Mouse (Mus musculus) megakaryocyte progenitor cell, adult 5-6 weeks (primary cell): ENCODE data around the gene Ckmt1. TPM values are rescaled to one million over a fixed set of nuclear protein-coding genes. Genes with fewer than 3 reads are reported as not detected.

Experiments
- ATAC-seq: replicated peaks from 2 replicates; pipeline ENCODE4 v1.8.0; 2016; ENCODE audit warnings: mild to moderate bottlenecking, moderate TSS enrichment, inconsistent platforms; ENCODE audit not compliant: poor library complexity
- total RNA-seq, 2 experiments: library from RNA; stranded (forward) in 1 of 2; stranded (reverse) in 1 of 2; fragments of 157-497, 149-512 nt in 1 of 2; fragments of 200-1000 nt in 1 of 2; gene quantifications; 2 replicates each; pipeline versions ENCODE4 v1.2.3 to v1.2.4; 2015 to 2017

Ckmt1 gene
- total RNA-seq, 2 experiments from 2014 or later: not detected

GRCm38 (mm10) chr2:121408160-121408559 lies 50.6 kb downstream of the Ckmt1 start:
- ATAC-seq: peak; percentile 78

DNA sequence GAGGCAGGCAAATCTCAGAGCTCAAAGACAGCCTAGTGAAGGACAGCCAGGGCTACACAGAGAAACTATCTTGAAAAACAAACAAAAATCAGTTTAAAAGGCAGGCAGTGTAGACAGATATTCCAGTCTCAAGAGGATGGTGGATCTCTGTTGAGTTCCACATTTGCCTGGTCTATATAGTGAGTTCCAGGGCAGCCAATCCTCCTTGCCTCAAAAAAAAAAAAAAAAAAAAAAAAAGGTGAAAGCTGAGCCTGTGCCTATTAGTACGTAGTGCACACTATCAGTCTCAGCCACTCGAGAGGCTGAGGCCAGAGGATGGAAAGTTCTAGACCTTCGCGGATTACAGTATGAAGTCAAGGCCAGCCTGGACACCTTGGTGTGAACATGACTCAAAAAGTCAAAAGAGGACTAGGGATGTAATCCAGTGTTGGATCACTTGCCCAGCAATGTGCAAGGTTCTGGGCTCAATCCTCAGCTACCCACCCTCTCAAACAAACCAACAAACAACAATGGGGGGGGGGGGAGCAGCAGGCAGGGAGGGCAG lies 55.4 kb downstream of the Ckmt1 start:
- peak; percentile 26 for ATAC-seq

Other genes with a start within 250 kb of the Ckmt1 start
- not detected in 2 replicates for gene Tgm7, start 247.9 kb upstream of the Ckmt1 start, total RNA-seq (2015)
- gene Tgm7, start 247.9 kb upstream of the Ckmt1 start, total RNA-seq (2017): not detected in 2 replicates
- gene Adal, start 217.3 kb upstream of the Ckmt1 start, total RNA-seq (2015): 12.2 and 12.4 TPM in 2 replicates
- 10.6 and 15.4 TPM in 2 replicates for gene Adal, start 217.3 kb upstream of the Ckmt1 start, total RNA-seq (2017)
- gene Lcmt2, start 217.1 kb upstream of the Ckmt1 start, total RNA-seq (2015): 11.7 and 12.8 TPM in 2 replicates
- 8.4 and 9.7 TPM in 2 replicates for gene Lcmt2, start 217.1 kb upstream of the Ckmt1 start, total RNA-seq (2017)
- 36.4 and 38.9 TPM in 2 replicates for gene Tubgcp4, start 187.1 kb upstream of the Ckmt1 start, total RNA-seq (2015)
- 28.8 and 39.3 TPM in 2 replicates for gene Tubgcp4, start 187.1 kb upstream of the Ckmt1 start, total RNA-seq (2017)
- 18.8 and 21.2 TPM in 2 replicates for gene Zscan29, start 186.6 kb upstream of the Ckmt1 start, total RNA-seq (2015)
- gene Zscan29, start 186.6 kb upstream of the Ckmt1 start, total RNA-seq (2017): 18.7 and 25.4 TPM in 2 replicates
- gene Trp53bp1, start 86.3 kb upstream of the Ckmt1 start, total RNA-seq (2015): 17.9 and 21.5 TPM in 2 replicates
- gene Trp53bp1, start 86.3 kb upstream of the Ckmt1 start, total RNA-seq (2017): 35.9 and 36.2 TPM in 2 replicates
- gene Map1a, start 68.1 kb upstream of the Ckmt1 start, total RNA-seq (2015): 0.10 TPM in 1 of 2 replicates, not detected in the other
- gene Map1a, start 68.1 kb upstream of the Ckmt1 start, total RNA-seq (2017): not detected in 2 replicates
- 4.5 and 4.6 TPM in 2 replicates for gene Ppip5k1, start 2.3 kb upstream of the Ckmt1 start, total RNA-seq (2015)
- 8.3 and 11.3 TPM in 2 replicates for gene Ppip5k1, start 2.3 kb upstream of the Ckmt1 start, total RNA-seq (2017)
- not detected in 2 replicates for gene Strc, start 29.5 kb downstream of the Ckmt1 start, total RNA-seq (2015)
- not detected in 2 replicates for gene Strc, start 29.5 kb downstream of the Ckmt1 start, total RNA-seq (2017)
- 499 and 555 TPM in 2 replicates for gene Pdia3, start 56.1 kb downstream of the Ckmt1 start, total RNA-seq (2015)
- 404 and 432 TPM in 2 replicates for gene Pdia3, start 56.1 kb downstream of the Ckmt1 start, total RNA-seq (2017)
- gene Catsper2, start 56.1 kb downstream of the Ckmt1 start, total RNA-seq (2015): 1.2 and 2.1 TPM in 2 replicates
- 0.62 and 1.8 TPM in 2 replicates for gene Catsper2, start 56.1 kb downstream of the Ckmt1 start, total RNA-seq (2017)
- 0.39 and 0.42 TPM in 2 replicates for gene Ell3, start 86.6 kb downstream of the Ckmt1 start, total RNA-seq (2015)
- not detected in 2 replicates for gene Ell3, start 86.6 kb downstream of the Ckmt1 start, total RNA-seq (2017)
- 273 and 317 TPM in 2 replicates for gene Serf2, start 91.5 kb downstream of the Ckmt1 start, total RNA-seq (2015)
- gene Serf2, start 91.5 kb downstream of the Ckmt1 start, total RNA-seq (2017): 230 and 255 TPM in 2 replicates
- 102 and 117 TPM in 2 replicates for gene Hypk, start 95.6 kb downstream of the Ckmt1 start, total RNA-seq (2015)
- gene Hypk, start 95.6 kb downstream of the Ckmt1 start, total RNA-seq (2017): 106 and 130 TPM in 2 replicates
- gene Serinc4, start 99.1 kb downstream of the Ckmt1 start, total RNA-seq (2015): not detected in 2 replicates
- 0.74 and 1.5 TPM in 2 replicates for gene Serinc4, start 99.1 kb downstream of the Ckmt1 start, total RNA-seq (2017)
- 34.8 and 37.2 TPM in 2 replicates for gene Mfap1b, start 116.4 kb downstream of the Ckmt1 start, total RNA-seq (2015)
- 39.6 and 51.1 TPM in 2 replicates for gene Mfap1b, start 116.4 kb downstream of the Ckmt1 start, total RNA-seq (2017)
- gene Mfap1a, start 149.0 kb downstream of the Ckmt1 start, total RNA-seq (2015): 20.5 and 25.2 TPM in 2 replicates
- 33.5 and 39.0 TPM in 2 replicates for gene Mfap1a, start 149.0 kb downstream of the Ckmt1 start, total RNA-seq (2017)
- 38.0 and 40.1 TPM in 2 replicates for gene Wdr76, start 149.0 kb downstream of the Ckmt1 start, total RNA-seq (2015)
- 38.9 and 39.1 TPM in 2 replicates for gene Wdr76, start 149.0 kb downstream of the Ckmt1 start, total RNA-seq (2017)